Mouse (Mus musculus) embryo, embryonic 10.5 days (tissue): Measurements from ENCODE around the gene Cacng8.

ENCODE experiments used
- DNase-seq: peaks from one replicate; pipeline ENCODE4 v3.0.0-alpha.2; 2015; ENCODE audit warnings: low spot score

Cacng8 gene

DNA sequence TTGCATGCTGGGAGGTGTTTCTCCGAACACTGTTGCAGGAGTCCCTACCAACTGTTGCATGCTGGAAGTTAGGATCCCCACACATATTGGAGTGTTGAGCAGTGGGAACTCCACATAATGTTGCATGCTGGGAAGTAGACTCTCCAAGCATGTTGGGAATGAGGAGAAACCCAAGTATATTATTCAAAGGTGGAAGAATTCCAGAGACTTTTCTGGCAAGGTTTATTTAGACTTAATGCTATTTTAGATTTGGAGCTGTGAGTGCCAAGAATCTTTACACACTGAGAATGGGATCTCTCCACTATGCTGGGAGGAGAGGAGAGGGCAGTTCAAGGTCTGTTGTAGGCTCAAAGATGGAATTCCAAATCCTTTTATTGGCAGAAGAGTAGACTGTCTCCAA is 41.6 kb downstream of the Cacng8 start:
- no peak for DNase-seq

DNA sequence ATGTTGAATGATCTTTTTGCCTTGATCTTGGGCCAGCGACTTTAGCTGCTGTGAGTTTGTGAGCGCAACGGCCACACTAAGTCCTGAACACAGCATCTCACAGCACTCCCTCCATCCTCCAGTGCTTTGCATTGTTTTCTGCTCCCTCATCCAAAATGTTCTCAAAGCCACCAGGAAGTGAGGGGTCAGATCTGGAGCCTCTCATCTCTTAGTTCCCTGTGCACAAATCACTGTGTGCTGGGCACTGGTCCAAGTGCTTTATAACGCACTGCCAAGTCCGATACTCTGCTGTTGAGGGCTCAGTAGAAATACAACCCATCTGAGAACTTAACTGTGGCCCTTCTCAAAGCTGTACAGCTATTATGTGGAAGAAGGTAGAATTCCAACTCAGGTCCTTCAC is 47.5 kb downstream of the Cacng8 start:
- no peak for DNase-seq

DNA sequence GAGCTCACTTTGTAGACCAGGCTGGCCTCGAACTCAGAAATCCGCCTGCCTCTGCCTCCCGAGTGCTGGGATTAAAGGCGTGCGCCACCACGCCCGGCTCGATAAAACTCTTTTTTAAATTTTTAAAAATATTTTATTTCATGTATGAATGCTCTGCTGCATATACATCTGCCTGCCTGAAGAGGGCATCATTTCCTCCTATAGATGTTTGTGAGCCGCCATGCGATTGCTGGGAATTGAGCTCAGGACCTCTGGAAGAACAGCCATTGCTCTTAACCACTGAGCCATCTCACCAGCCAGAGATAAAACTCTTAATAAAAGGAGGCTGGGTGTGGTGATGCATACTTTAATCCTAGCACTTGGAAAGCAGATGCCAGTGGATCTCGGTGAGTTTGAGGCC is 49.5 kb downstream of the Cacng8 start:
- no peak for DNase-seq

DNA sequence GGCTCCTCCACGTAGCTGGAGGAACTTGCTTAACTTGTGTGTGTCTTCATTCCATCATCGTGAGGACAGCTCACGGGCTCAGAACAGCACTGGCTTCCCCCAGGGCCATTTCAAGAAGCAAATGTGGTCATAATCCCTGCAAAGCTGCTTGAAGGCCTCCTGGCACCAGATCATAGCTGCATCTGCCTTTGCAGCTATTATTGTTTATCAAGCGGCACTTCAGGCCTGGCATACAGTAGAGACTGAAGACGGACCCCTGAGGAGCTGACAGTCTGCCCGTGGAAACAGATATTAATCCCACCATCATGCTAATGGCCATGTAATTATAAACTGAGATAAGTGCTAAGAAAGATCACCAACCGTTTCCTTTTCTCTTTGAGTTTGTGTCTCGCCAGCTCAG is 50.0 kb downstream of the Cacng8 start:
- DNase-seq, result no peak

GRCm38 (mm10) chr7:3442476-3443062 is 52.1 kb downstream of the Cacng8 start:
- DNase-seq, result no peak

DNA sequence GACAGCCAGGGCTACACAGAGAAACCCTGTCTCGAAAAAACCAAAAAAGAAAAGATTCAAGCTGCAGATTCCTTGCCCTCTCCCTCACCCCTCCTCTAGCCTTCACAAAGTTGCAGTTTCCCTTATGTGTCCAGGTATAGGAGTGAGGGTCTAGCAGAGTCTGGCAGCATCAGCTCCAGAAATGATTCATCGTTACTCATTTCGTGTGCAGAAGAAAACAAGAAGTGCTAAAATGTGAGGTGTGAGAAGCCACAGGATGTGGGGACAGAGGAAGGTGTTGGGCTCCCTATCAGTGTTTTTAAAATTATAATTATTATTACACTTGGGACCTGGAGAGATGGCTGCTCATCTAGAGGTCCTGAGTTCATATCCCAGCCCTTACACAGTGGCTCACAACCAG is 54.2 kb downstream of the Cacng8 start:
- no peak for DNase-seq

- DNase-seq, result no peak
Measured at GRCm38 (mm10) chr7:3446584-3446983, 56.1 kb downstream of the Cacng8 start.

DNA sequence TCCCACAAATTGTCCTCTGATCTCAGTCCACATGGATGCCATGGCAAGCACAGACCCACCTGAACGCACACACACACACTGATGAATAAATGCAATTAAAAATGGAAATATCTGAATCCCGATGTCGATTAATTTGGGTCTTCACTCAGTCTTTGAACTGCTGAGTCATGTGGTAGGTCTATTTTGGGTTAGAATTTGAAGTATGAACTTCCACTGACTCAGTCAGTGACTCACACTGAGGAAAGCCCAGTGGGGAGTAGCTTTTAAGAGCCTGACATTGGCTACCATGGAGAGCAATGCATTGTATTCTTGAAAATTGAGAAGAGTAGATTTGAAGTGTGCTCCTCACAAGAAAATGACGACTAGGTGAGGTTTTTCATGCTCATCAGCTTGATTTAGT is 56.5 kb downstream of the Cacng8 start:
- no peak for DNase-seq

GRCm38 (mm10) chr7:3448737-3449454 is 58.4 kb downstream of the Cacng8 start:
- peak; percentile 83 for DNase-seq

DNA sequence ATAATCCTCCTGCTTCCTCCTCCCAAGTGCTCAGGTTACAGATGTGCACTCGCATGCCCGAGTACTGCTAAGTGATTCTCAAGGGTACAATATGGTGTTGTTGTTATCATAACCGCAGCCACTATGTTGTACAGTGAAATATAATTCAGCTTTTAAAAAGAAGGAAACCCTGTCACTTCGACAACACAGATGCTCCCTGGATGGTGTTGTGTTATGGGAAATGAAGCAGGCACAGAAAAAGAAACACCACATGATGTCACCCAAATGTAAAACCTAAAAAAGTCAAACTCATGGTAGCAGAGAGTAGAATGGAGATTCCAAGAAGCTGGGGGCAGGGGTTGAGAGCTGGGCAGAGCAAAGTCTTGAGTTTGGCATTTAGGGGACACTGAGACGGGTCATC is 60.2 kb downstream of the Cacng8 start:
- DNase-seq, result no peak

- no peak for DNase-seq
Measured at GRCm38 (mm10) chr7:3451161-3451560, 60.7 kb downstream of the Cacng8 start.

- DNase-seq, result no peak
Measured at GRCm38 (mm10) chr7:3452821-3453485, 62.5 kb downstream of the Cacng8 start.

- DNase-seq, result peak; percentile 8
Measured at GRCm38 (mm10) chr7:3453486-3454183, 63.2 kb downstream of the Cacng8 start.

GRCm38 (mm10) chr7:3457111-3457840 is 66.8 kb downstream of the Cacng8 start:
- DNase-seq, result no peak

DNA sequence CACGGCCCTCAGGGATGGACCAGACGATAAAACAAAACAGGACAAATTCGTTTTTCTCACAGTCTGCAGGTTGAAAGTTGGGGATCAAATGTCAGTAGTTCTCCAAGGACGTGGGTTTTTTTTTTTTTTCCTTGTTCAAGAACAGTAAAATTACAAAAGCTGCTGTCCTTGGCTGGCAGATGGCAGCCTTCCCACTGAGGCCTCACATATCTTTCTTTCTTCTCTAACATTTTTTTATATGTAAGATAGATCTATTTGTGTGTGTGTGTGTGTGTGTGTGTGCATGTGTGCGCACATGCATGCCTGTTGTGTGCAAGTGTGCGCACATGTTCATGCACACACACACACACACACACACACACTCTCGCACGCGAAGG is 67.3 kb downstream of the Cacng8 start:
- no peak for DNase-seq

DNA sequence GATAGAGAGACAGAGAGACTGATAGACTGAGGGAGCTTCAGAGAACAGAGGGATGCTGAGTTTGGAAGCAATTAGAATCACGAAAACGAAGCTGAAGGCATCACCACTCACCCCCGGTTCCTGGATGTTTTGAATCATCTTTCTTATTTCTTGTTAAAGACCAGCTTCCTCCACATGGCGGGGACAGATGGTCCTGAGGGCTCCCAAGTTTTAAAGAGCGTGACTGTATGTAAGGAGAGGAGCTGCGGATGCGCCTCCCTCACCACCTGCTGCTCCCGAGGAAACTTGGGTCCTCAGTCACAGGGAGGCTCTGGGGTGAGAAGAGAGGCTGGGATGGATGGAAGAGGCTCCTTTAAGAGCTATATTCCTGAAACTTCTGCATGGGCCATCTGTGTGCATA is 69.8 kb downstream of the Cacng8 start:
- no peak for DNase-seq

- DNase-seq, result no peak
Measured at GRCm38 (mm10) chr7:3463306-3463705, 72.8 kb downstream of the Cacng8 start.
